Mouse (Mus musculus): ENCODE data around the gene Zbtb6.

The Zbtb6 gene

DNA sequence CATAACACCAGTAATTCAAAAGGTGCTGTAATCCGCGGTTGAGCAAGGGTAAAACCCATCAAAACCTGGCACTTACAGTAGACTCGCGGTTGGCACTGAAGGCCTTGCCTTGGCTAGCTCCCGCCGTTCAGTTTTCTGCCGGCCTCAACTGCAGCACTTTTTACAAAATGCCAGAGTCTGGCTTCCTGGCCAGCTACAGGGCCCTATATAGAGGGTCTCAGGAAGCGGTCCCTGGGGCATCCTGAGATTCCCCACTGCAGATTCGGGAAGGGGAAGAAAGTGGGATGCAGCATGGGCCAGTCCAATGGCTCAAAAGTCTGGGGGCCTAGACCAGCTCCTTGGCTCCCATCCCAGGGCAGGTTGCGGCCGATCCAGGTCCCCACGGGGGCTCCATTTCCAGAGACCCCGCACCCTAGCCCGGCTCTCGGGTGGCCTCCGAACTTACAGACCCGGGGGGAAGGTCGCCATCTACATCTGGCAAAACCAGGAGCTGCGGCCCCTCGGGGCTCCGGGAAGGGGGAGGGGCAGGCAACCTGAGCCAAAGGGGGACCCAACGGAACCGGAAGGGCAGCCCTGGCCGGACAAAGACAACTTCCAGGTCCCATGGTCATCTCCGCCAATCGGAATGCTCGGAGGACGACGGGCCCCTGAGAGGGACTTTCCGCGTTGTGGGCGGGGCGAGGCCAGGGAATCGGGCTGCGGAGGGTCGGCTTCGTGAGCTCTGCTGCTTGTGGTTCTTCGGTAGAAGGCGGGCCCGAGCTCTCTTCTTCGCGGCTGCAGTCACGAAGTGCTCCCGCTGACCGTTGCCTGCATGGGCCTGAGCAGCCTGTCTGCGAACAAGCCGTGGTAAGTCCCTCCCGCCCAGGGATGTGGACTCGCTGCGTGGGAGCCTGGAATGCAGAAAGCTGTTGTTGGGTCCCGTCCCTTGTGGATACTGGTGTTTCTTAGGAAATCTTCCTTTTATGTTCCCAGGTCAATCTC, at the start of gene Zbtb6, which contains the start of the genes Zbtb26 and Rabgap1:
Gene Zbtb6, minus strand, starts transcription at position 561 of the 981 bp plus-strand sequence.
Gene Zbtb26, minus strand, starts transcription at position 525 of the 981 bp plus-strand sequence.
Gene Rabgap1, plus strand, starts transcription at position 669 of the 981 bp plus-strand sequence.
- DNase-seq (ENCODE audit: low read depth, low spot score) = peak; percentile 97

DNA sequence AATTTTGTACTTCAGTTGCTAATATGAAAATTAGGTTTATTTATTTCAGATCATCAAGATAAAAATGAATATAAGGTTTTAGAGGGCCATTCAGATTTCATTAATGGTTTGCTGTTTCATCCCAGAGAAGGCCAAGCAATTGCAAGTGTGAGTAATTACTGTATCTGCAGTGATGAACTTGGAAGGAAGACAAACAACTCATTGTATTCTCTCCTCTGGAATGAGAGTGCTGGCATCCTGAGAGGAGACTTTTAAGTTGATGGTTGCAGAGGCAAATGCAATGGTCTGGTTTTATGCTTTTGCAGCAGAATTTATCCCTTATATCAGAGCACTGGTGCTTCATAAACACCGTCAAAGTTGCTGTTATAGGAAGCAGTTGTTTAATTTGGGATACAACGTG, 46.0 kb upstream of the Zbtb6 start:
- DNase-seq (ENCODE audit: low read depth, low spot score) = no peak

DNA sequence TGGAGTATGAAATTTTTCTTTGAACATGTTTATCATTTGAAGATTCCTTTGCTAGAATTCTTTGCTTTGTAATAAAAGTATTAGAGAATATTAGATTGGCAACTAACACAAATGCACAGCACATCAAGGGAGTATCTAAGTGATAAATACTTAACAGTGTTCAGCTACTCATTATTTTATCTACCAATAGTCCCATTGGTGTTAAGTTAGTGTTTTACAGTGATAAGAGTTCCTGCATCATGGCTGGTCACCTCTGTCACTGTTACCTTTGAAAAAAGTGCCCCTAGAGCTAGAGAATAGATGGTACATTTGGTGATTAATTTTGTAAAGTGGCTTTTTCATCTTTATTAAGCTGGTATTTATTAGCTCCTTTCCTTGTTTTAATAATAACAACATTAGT, 43.4 kb upstream of the Zbtb6 start:
- DNase-seq (ENCODE audit: low read depth, low spot score) = no peak

DNA sequence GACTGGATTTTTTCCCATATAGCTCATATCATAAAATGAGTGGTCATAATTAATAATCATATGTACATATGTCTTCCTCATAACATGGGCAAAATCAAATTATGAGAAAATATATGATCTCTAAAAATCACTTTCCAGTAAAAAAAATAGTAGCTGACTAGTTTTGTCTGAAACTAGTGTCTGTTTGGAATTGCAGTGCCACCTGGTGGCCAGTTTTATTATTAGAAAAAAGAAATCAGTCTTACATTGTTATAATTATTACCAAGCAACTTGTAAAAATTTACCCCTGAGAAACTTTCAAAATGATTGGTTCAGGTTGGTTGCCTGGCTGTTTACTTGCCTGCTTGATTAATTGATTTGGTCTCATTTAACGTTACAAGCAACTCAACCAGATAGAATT, 42.4 kb upstream of the Zbtb6 start:
- DNase-seq (ENCODE audit: low read depth, low spot score) = peak; percentile 52

DNA sequence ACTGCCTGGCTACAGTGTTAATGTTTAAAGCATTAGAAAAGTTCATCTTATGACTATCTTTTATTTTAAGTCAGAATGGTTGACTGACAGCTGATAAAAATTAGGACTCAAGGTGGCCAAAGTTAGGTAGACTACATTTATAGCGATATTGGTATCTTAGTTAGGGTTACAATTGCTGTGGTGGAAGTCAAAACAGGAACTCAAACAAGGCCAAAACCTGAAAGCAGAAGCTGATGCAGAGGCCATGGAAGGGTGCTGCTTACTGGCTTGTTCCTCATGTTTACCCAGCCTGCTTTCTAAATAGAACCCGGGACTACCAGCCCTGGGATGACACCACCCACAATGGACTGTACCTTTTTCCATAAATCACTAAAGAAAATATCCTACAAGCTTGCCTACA, 41.2 kb upstream of the Zbtb6 start:
- DNase-seq (ENCODE audit: low read depth, low spot score) = no peak

DNA sequence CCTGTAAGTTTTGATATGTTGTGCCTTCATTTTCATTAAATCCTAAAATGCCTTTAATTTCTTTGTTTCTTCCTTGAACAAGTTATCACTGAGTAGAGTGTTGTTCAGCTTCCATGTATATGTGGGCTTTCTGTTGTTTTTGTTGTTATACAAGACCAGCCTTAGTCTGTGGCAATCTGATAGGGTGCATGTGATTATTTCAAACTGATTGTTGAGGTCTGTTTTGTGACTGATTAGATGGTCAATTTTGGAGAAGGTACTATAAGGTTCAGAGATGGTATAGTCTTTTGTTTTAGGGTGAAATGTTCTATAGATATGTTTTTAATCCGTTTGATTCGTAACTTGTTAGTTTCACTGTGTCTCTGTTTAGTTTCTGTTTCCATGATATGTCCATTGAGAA, 37.1 kb upstream of the Zbtb6 start:
- DNase-seq (ENCODE audit: low read depth, low spot score) = no peak

DNA sequence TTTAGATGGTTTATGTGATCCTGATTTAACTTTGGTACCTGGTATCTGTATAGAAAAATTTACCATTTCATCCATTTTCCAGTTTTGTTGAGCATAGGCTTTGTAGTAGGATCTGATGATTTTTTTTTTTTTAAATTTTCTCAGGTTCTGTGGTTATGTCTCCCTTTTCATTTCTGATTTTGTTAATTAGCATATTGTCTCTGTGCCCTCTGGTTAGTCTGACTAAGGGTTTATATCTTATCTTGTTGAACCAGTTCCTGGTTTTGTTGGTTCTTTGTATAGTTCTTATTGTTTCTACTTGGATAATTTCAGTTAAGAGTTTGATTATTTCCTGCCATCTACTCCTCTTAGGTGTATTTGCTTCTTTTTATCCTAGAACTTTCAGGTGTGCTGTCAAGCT, 36.6 kb upstream of the Zbtb6 start:
- no peak for DNase-seq (ENCODE audit: low read depth, low spot score)

DNA sequence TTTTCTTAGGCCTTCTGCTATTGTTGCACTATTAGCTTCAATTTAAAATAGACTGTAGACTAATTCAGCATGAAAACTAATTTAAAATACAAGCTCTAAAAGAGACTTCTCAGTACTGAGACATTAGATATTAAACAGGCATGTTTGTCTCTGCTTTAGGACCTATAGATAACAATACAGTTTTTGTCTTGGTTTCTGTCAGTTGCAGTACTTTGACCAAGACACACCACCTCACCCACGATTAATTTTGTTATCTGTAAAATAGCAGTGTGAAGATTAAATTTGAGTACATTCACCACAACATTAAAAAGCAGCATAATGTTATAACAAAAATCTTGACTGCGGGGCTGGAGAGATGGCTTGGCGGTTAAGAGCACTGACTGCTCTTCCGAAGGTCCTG, 23.3 kb upstream of the Zbtb6 start:
- no peak for DNase-seq (ENCODE audit: low read depth, low spot score)

DNA sequence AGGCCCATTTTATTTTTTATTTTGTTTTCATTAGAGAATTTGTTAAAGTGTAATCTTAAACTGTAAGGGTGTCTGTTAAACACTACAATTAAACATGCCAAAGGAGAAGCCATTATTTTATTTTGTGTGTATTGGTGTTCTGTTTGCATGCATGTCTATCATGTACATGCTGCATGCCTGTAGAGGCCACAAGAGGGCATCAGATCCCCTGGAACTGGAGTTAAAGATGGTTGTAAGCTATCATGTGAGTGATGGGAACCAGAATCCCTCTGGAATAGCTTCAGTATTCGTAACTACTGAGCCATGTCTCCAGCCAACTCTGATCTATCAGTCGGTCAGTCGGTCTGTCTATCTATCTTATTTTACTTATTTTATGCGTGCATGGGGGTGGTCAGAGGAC, 17.7 kb upstream of the Zbtb6 start:
- DNase-seq (ENCODE audit: low read depth, low spot score) = no peak

DNA sequence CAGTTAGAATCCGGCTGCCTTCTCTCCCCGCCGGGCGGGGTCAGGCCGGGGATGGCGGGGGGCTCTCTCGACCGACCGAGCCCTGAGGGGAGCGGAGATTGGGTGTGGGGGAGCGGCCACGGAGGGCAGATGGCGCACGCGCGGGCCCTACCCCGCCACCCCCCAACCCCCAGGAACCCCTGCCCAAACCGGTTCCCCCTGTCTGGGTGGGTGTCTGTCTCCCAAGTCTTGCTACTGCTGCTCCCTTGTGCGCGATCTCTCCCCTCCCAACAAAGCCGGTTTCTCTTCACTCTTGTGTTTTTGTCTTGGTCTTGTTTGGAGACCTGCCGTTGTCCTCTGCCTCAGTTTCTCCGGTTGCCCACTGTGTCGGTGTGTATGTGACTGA, 9.4 kb upstream of the Zbtb6 start:
- DNase-seq (ENCODE audit: low read depth, low spot score) = peak; percentile 3

DNA sequence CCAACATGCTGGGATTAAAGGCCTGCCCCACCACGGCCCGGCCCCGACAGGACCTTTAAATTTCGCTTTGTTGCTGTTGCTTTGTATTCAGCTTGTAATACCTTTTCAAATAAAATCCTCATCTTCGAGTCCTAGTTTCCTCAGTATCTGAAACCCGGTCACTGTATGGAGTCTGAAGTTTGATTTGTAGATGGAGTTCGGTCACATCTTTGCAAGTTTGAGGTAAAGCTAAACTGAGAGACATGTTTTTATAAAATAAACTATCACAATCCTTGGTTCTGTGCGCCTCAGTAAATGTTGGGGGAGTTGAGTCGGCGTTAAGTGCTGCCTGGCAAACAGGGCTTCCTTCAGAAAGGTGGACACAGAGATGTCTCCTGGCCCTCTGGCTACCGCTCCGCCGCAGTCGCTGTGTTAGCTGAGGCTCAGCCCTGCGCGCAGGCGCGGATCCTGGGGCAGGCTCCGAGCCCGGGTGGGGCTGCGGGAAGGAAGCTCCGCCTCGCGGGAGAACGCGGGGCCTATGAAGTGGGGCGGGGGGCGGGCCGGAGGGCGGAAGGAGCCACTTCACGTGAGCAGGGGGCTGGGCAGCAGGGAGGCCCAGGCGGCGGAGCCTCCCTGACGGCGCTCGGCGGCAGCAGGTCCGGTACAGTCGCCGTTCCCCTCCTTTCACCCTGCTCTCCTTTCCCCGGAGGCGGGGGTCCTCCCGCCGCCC, 8.8 kb upstream of the Zbtb6 start:
- DNase-seq (ENCODE audit: low read depth, low spot score) = peak; percentile 94

DNA sequence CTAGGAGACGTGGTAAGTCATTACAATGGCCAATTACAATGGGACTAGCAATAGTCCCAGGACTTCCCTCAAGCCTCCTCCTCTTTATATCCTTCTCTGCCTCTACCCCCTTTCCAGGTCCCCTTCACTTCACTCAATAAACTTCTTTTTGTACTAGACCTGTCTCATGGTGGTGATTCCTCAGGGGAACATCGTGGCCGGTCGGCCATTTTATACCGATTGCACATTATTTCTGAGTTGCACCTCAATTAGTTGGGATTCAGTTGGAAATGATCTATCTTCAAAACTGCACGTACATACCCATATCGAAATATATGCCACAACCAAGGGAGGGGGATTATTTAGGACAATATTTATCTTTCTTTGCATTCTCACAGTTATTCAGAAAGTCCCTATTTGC, 11.4 kb downstream of the Zbtb6 start:
- DNase-seq (ENCODE audit: low read depth, low spot score) = peak; percentile 12

DNA sequence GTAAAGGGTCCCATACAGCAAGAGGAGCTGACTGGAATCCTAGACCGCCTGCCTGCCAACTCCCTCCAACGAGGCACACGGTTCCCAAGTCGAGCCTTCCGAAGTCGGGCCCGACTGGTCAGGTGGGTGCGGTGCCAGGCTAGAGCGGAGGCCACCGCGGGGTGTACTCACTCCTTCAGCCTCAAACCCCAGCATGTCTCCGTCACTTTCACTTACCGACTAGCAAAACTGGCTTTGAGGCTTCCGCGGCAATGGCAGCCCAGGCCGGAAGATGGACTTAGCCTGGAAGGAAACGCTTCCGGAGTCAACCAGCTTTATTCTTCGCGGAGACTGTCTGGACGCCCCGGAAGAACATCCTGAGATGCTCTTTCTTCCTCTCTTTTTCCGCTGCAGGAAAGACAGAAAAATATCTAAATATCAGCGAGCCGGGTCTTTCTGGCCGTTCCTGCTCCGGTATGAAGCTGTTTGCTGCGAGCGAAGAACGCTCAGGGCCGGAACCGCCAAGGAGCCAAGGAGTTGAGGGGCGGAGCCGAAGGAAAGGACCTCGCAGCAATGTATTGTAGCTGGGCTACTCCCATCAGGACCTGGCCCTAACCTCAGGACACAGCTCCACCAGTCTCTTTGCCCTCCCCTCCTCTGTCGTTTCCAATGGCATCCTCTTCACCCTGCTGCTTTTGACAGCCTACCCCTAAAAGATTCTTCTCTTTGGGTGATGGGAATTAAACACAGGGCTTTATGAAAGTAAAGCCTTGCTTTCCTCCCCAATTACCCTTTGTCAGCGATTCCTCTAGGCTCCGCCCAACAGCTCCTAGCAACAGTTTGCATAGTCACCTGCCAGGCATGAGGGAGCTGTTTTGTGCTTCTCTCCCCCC, 12.1 kb downstream of the Zbtb6 start:
- peak; percentile 81 for DNase-seq (ENCODE audit: low read depth, low spot score)

DNA sequence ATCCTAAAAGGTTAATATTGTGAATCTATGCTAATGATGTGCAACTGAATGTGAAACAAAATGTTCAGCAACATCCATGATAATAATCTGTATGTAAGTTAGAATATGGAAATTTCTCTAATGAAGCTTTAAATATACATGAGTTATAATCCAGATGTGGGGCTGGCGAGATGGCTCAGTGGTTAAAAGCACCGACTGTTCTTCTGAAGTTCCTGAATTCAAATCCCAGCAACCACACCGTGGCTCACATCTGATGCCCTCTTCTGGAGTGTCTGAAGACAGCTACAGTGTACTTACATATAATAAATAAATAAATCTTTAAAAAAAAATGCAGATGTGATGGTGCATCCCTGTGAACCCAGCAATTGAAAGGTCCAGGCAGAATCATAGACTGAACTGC, 19.3 kb downstream of the Zbtb6 start:
- DNase-seq (ENCODE audit: low read depth, low spot score) = no peak

DNA sequence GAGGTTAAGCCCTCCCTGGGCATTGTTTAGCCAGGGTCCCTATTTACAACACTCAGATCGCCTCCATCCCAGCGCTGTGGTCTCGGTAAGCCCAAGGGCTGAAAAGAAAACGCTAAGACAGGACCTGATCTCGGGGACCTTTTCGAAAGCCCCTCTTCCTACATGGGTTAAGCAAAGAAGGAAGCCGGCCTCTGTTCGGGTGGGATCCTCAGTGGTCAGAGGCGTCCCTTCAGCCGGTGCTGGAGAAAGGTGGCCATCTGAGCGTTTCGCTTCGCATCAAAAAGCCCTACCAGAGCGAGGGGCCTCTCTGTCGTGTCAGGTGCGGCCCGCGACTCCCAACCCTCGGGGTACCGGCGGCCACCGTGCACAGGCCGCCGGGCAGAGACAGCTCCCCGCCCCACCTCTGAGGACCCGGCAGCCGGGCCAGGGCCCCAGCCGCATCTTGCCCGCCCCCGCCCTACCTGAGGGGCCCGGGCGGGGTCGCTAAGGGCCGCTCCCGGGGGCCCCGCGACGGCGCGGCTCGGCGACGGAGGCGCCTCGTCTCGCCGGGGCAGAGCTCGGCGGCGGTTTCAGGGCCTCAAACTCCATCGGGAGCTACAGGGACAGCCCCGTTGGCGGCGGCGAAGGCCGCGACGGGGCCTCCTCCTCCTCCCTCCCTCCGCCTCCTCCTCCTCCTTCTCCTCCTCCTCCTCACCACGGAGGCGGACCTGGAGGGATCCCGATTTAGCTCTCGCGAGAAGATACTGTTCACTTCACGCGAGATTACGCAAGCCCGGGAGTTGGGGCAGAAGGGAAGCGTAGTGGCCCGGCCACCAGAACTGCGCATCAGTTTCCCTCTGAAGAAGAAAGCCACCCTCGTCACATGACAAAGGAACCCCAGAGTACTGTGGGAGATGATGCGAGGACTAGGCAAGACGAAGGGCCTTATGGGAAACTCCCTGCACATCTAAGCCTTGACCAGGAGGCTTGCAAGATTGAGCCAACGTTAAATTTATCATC, 20.4 kb downstream of the Zbtb6 start, which contains the start of gene Rc3h2:
Gene Rc3h2, minus strand, starts transcription at position 598 of the 999 bp plus-strand sequence.
- DNase-seq (ENCODE audit: low read depth, low spot score) = peak; percentile 99

DNA sequence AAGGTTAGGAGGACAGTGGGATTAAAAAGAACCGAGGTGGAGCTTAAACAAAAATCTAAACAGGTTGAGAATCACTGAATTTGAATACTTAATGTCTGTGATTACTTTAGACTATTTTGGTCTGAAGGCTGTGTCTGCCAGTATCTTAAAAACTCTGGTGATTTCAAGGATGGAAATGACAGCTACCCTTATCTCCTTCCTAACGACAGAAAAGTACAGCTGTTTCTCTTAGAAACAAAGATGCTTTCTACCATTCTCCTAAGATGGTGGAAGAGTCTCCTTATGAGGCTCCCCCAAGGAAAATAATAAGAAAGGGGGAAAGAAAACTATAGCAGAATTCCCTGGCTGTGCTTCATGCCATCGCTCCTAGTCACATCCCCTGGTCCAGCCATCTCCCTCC, 21.1 kb downstream of the Zbtb6 start:
- DNase-seq (ENCODE audit: low read depth, low spot score) = no peak

DNA sequence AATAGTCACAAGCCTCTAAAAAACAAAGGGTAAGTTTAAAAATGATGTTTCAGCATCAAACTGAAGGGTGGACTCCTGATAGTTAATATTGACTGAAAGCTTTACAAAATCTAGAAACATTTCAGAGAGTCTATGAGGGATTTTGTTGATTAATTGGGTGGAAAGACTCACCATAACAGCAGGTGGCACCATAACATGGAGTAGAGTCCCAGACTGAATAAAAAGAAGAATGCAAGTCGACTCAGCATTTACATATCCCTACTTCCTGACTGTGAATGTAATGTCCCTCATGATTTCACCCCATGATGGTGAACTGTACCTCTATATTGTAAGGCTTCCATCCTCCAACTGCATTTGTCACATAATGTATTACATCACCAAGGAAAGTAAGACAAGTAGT, 47.4 kb downstream of the Zbtb6 start:
- no peak for DNase-seq (ENCODE audit: low read depth, low spot score)

DNA sequence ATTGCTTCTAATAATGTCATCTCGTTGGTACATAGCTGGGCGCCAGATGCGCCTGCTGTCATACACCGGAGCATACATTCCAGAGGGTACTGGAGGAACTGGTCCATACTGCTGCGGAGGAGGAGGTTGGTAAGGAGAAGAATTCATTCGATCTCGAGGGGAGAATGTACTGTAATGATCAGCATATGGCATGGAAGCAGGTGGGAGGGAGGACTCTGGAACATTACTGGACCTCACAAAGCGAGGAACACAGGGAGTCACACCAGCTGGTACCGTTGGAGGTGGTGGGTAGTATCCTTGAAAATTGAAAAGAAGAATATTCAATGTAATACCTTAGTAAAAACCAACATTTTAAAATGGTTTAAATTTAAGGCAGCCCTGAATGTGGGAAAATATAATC, 60.0 kb downstream of the Zbtb6 start:
- DNase-seq (ENCODE audit: low read depth, low spot score) = no peak

DNA sequence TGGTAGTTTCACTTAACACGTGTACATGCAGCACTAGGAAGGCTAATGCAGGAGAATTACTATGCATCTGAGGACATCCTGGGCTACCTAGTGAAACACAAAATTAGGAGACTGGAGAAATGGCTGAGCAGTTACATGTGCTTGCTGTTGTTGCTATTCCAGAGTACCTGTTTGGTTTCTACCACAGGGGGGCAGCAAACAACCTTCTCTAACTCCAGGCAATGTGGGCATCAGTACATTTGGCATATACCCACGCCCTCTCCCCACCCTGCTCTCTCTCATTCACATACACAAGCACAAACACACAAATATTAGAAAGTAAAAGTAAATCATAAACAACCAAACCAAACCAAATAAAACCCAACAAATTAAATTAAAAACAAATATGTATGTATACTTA, 62.8 kb downstream of the Zbtb6 start:
- DNase-seq (ENCODE audit: low read depth, low spot score) = peak; percentile 56

DNA sequence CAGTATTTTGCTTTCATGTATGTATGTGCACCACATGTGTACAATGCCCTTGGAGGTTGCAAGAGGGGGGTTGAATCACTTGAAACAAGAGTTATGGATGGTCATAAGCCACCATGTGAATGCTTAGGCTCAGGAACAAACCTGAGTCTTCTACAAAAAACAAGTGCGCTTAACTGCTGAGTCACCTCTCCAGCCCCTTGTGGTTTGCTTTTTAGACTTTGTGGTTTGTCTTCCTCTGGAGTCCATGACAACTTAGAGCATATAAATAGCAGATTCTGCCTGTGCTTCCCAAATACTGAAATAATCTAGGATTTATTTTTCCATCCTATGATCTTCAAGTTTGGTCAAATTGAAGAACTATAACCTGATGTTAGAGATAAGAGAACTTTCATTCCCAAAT, 67.0 kb downstream of the Zbtb6 start:
- DNase-seq (ENCODE audit: low read depth, low spot score) = no peak
